Mouse (Mus musculus): Measurements from ENCODE around the gene Olfr1462. TPM values are rescaled to one million over a fixed set of nuclear protein-coding genes. Genes with fewer than 3 reads are reported as not detected.

Olfr1462 gene
- total RNA-seq (2021), result not detected
- long read RNA-seq, experiment 1, result 0 reads
- long read RNA-seq, experiment 2, result 0 reads

- no peak for DNase-seq
Measured at GRCm38 (mm10) chr19:13185434-13185833, at the start of gene Olfr1462. Gene Olfr1462, plus strand, starts transcription at chr19:13185734.

GRCm38 (mm10) chr19:13149449-13149848, 36.1 kb upstream of the Olfr1462 start, which contains the start of gene Olfr1459:
Gene Olfr1459, minus strand, starts transcription at chr19:13149549.
- no peak for DNase-seq

DNA sequence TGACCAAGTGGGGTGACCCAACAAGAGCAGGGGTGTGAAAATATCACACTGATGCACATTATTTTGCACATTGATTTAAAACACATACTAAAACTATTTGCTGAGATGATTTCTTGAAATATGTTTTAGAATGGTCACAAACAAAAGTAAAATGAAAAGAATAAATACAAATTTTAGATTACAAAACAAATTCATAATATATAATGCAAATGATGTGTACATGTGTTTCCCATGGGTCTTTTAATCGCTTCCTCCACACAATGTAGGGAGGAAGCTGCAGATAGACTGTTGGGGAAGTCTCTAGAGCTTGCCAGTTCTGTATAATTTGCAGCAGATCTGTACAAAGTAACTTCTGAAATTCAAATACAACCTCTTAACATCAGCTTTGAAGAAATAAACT, 22.8 kb upstream of the Olfr1462 start, which contains the start of gene Olfr1461:
TSS of gene Olfr1461 (plus strand) at position 301 of the 400 bp plus-strand sequence.
- no peak for DNase-seq

DNA sequence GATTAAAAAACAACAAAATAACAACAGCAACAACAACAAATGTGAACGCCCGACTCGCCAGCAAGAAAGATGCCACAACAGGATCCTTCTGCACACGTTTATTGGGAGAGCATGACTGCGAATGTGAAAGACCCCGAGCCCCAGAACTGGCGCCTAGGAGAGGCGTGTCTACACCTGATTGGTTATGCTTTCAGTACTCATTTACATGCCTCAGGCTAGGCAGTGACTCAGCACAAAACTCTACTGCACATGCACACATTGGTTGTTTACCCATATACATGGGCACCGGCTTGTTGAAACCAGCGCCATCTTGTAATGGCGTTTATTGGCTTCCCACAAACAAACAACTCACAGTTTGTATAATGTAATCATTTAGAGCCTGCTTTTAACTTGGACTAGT, 36.1 kb downstream of the Olfr1462 start:
- no peak for DNase-seq

DNA sequence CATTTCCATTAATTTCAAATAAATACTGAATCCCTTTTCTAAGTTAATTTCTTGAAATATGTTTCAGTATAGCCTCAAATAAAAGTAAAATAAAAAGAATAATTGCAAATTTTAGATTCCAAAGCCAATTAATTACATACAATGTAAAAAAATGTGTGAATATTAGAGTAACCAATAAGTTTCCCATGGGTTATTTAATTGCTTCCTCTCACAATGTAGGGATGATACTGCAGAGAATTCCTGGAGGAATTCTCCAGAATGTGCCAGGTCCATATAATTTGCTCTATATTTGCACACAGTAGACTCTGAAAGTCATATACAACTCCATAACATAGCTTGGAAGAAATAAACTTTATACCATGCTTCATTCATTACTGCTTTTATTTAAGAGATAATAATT, 45.5 kb downstream of the Olfr1462 start, which contains the start of gene Olfr1463:
TSS of gene Olfr1463 (plus strand) at position 301 of the 400 bp plus-strand sequence.
- no peak for DNase-seq

Other genes starting within 250 kb of the Olfr1462 start
- not detected for gene Olfr1450, start 235.5 kb upstream of the Olfr1462 start, total RNA-seq (2021)
- gene Olfr1451, start 190.7 kb upstream of the Olfr1462 start, total RNA-seq (2021), result not detected
- gene Olfr1453, start 157.4 kb upstream of the Olfr1462 start, total RNA-seq (2021), result not detected
- not detected for gene Olfr1454, start 125.1 kb upstream of the Olfr1462 start, total RNA-seq (2021)
- not detected for gene Olfr1457, start 87.8 kb upstream of the Olfr1462 start, total RNA-seq (2021)
- not detected for gene Olfr1458, start 79.0 kb upstream of the Olfr1462 start, total RNA-seq (2021)
- under 1 TPM in 1 of 2 experiments, not detected in 1; 0.07 TPM for gene Olfr1459, start 36.2 kb upstream of the Olfr1462 start, total RNA-seq (2021)
- not detected for gene Olfr1461, start 22.7 kb upstream of the Olfr1462 start, total RNA-seq (2021)
- gene Olfr1463, start 45.6 kb downstream of the Olfr1462 start, total RNA-seq (2021), result not detected
- gene Olfr1465, start 129.8 kb downstream of the Olfr1462 start, total RNA-seq (2021), result not detected
- not detected for gene Olfr1466, start 153.1 kb downstream of the Olfr1462 start, total RNA-seq (2021)
- gene Olfr1467, start 176.5 kb downstream of the Olfr1462 start, total RNA-seq (2021), result not detected
- gene Olfr1469, start 222.1 kb downstream of the Olfr1462 start, total RNA-seq (2021), result not detected